Comparison of ENCODE assay signal across 15 mouse cellular contexts in genomic region chr15:9629660-9630059, GRCm38 (mm10).
"Had no signal": no experiment of that assay in that cellular context is flagged by ENCODE, and none has a peak within 500 bp of the region (broad histone marks: within the 10 kb centered on the region; RNA-seq: fewer than 3 reads in every experiment).

No protein-coding gene starts in this region.

- DNase-seq: lung, adult 2 months; lung, postnatal 14 days; lung, postnatal 36 days; right cerebral cortex, postnatal 14 days; right cerebral cortex, postnatal 4 days; spleen, adult 18-20 months; thymus, adult 2 months; thymus, postnatal 25 days; thymus, postnatal 4 days had no signal

- H3K4me1 ChIP-seq: lung, embryonic 15.5 days; midbrain, embryonic 13.5 days; midbrain, embryonic 15.5 days; neural tube, embryonic 12.5 days had no signal

- H3K9ac ChIP-seq: liver, embryonic 14.5 days; lung, embryonic 15.5 days; midbrain, embryonic 13.5 days; midbrain, embryonic 15.5 days; neural tube, embryonic 12.5 days had no signal

- H3K27ac ChIP-seq: liver, embryonic 14.5 days; lung, embryonic 15.5 days; midbrain, embryonic 13.5 days; midbrain, embryonic 15.5 days; neural tube, embryonic 12.5 days had no signal

- H3K9me3 ChIP-seq: lung, embryonic 15.5 days; megakaryocyte, embryonic 14.5 days; midbrain, embryonic 13.5 days; midbrain, embryonic 15.5 days; neural tube, embryonic 12.5 days had no signal

- H3K27me3 ChIP-seq: lung, embryonic 15.5 days; megakaryocyte, embryonic 14.5 days; midbrain, embryonic 13.5 days; midbrain, embryonic 15.5 days; neural tube, embryonic 12.5 days had no signal

- H3K36me3 ChIP-seq: lung, embryonic 15.5 days; midbrain, embryonic 13.5 days; midbrain, embryonic 15.5 days; neural tube, embryonic 12.5 days had no signal

- H3K4me3 ChIP-seq: lung, embryonic 15.5 days; megakaryocyte, embryonic 14.5 days; midbrain, embryonic 13.5 days; midbrain, embryonic 15.5 days; neural tube, embryonic 12.5 days had no signal
